Mouse (Mus musculus): ENCODE data around the gene Clip2. TPM values are rescaled to one million over a fixed set of nuclear protein-coding genes. Genes with fewer than 3 reads are reported as not detected.
A peak's percentile ranks its signal among the peaks of the same experiment; 100 is the strongest.

Clip2 gene
- polyA plus RNA-seq, 1 experiment from 2014 or later: 1.0 TPM

- H3K4me2 ChIP-seq (replicated peaks; ENCODE audit: low read depth): no peak within 1 kb of the TSS
- no peaks in the 10 kb centered on the region for H3K36me3 ChIP-seq (ENCODE audit: control insufficient read depth, insufficient read depth, low read length)
- H3K4me1 ChIP-seq (replicated peaks; ENCODE audit: control insufficient read depth, insufficient read depth): no peaks in the 10 kb centered on the region
- no peak within 1 kb of the TSS for H3K27ac ChIP-seq (replicated peaks)
- WGBS: 89% methylated on average over 7 of the region's 7 CpGs
- no peaks in the 10 kb centered on the region for H3K27me3 ChIP-seq (ENCODE audit: control insufficient read depth, insufficient read depth, low read length)
- H3K4me3 ChIP-seq (ENCODE audit: low read depth, low read length): no peak within 1 kb of the TSS
- H3K9ac ChIP-seq (ENCODE audit: low read length): no peak within 1 kb of the TSS
- TF ChIP-seq EP300 (optimal IDR thresholded peaks at IDR 0.05) (no peak), CTCF (IDR thresholded peaks at IDR 0.05; ENCODE audit: low read depth) (no peak)
- no peaks in the 10 kb centered on the region for H3K9me3 ChIP-seq (ENCODE audit: control insufficient read depth, low read length)
- no peak for ATAC-seq (ENCODE audit: low FRiP score, low TSS enrichment)
- DNase-seq (ENCODE audit: low spot score): no peak
These were observed 7.8 kb upstream of the Clip2 start, which contains the start of gene Syna for GRCm38 (mm10) chr5:134560071-134560449. Gene Syna, minus strand, starts transcription at chr5:134560171.

DNA sequence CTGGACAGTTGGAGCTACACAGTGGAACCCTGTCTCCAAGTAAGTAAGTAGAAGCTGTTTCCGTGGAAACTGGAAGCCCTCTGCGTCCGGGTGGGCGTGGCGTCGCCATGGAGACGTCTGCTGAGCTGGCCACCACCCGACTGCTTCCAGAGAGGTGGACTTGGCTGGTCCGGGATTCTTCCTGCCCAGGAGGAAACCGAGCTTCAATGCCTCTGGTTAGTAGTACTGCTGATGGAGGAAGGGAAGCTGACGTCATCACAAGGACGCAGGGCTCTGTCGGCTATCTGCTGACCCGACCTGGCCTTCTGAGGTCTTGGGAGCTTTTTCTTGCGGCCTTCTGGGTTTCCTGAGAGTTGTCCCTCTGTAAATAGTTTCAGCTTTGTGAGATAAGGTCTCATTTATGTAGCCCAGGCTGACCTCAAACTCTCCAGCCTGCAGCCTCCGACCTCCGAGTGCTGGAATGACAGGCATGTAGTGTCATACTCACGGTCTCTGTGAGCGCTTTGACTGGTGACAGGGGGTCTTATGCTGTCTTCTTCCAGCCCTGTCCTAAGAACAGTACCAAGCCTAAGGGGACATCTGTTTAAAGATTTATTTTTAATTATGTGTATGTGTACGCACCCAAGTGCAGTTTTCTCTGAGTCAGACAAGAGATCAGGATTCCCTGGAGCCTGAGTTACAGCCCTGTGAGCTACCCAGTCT is 3.4 kb upstream of the Clip2 start:
- 11% methylated on average over 20 of the region's 20 CpGs for WGBS
- Histone ChIP-seq H3K27me3 (ENCODE audit: control insufficient read depth, insufficient read depth, low read length) (no peaks in the 10 kb centered on the region), H3K9ac (ENCODE audit: low read length) (peak overlapping the region; percentile 18; the same call in 1 of the 2 replicates), H3K9me3 (ENCODE audit: control insufficient read depth, low read length) (no peaks in the 10 kb centered on the region), H3K27ac (replicated peaks) (peak overlapping the region; percentile 56), H3K4me2 (replicated peaks; ENCODE audit: low read depth) (0 out of 2 replicates have a peak overlapping the region, but pooled peaks have one; percentile 8), H3K36me3 (ENCODE audit: control insufficient read depth, insufficient read depth, low read length) (no peaks in the 10 kb centered on the region), H3K4me1 (replicated peaks; ENCODE audit: control insufficient read depth, insufficient read depth) (peaks cover 7% of the 10 kb centered on the region), H3K4me3 (ENCODE audit: low read depth, low read length) (no peak overlapping the region)
- no peak for ATAC-seq (ENCODE audit: low FRiP score, low TSS enrichment)
- TF ChIP-seq EP300 (optimal IDR thresholded peaks at IDR 0.05) (no peak), CTCF (IDR thresholded peaks at IDR 0.05; ENCODE audit: low read depth) (no peak)
- DNase-seq (ENCODE audit: low spot score): peak; percentile 71

- H3K9me3 ChIP-seq (ENCODE audit: control insufficient read depth, low read length): no peaks in the 10 kb centered on the region
- 64% methylated on average over 5 of the region's 5 CpGs for WGBS
- no peak for DNase-seq (ENCODE audit: low spot score)
- no peak overlapping the region for H3K4me3 ChIP-seq (ENCODE audit: low read depth, low read length)
- no peak overlapping the region for H3K27ac ChIP-seq (replicated peaks)
- no peaks in the 10 kb centered on the region for H3K36me3 ChIP-seq (ENCODE audit: control insufficient read depth, insufficient read depth, low read length)
- H3K4me2 ChIP-seq (replicated peaks; ENCODE audit: low read depth): no peak overlapping the region
- TF ChIP-seq CTCF (IDR thresholded peaks at IDR 0.05; ENCODE audit: low read depth) (no peak), EP300 (optimal IDR thresholded peaks at IDR 0.05) (no peak)
- peaks cover 10% of the 10 kb centered on the region for H3K4me1 ChIP-seq (replicated peaks; ENCODE audit: control insufficient read depth, insufficient read depth)
- H3K9ac ChIP-seq (ENCODE audit: low read length): no peak overlapping the region
- H3K27me3 ChIP-seq (ENCODE audit: control insufficient read depth, insufficient read depth, low read length): no peaks in the 10 kb centered on the region
- ATAC-seq (ENCODE audit: low FRiP score, low TSS enrichment): no peak
These were observed 1.8 kb upstream of the Clip2 start for GRCm38 (mm10) chr5:134553951-134554546.

DNA sequence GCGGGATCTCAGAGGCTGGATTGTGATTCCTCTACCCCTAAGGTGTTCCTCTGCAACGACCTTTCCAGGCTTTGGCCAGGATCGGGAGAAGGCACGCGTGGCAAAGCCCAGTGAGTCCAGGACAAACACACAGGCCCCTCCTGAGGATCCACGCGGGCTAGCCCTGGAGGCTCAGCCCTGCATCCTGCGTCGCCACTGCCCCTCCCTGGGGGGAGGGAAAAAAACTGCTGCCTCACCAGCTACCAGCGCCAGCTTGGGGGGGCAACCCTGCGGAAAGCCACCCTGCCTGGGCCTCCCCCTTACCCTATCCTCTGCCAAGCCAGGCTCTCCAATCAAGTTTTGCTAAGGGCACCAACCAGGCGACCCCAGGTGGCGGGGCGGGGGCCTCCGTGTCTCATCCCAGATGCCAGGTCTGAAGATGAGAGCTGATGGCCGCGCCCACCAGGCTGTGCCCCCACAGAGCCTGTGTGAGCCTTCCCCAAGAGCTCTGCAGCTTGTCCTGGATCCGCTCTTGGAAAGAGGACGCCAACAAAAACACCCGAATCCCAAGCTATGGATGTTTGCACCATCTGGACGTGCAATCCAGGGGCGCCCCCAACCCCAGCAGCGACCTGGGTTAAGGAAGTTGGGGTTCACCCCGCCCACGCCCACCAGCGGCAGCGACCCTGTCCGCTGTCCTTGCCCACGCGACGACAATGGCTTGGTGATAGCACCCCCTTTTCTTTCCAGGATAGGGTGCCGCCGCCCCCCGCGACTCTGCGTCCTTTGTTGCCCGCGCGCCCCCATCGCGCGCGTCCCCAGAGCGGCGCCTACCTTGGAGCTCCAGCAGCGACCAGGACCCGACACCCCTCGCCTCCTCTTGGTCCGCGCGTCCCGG is 763 bp downstream of the Clip2 start:
- peak overlapping the region; percentile 92 for H3K27ac ChIP-seq (replicated peaks)
- under 1% methylated on average over 43 of the region's 52 CpGs for WGBS
- peak; percentile 60 for DNase-seq (ENCODE audit: low spot score)
- peak overlapping the region; percentile 89 for H3K9ac ChIP-seq (ENCODE audit: low read length)
- peak overlapping the region; percentile 92 for H3K4me2 ChIP-seq (replicated peaks; ENCODE audit: low read depth)
- peak overlapping the region; percentile 77 for H3K4me3 ChIP-seq (ENCODE audit: low read depth, low read length)
- peaks cover 10% of the 10 kb centered on the region for H3K4me1 ChIP-seq (replicated peaks; ENCODE audit: control insufficient read depth, insufficient read depth)
- no peaks in the 10 kb centered on the region for H3K27me3 ChIP-seq (ENCODE audit: control insufficient read depth, insufficient read depth, low read length)
- no peak for ATAC-seq (ENCODE audit: low FRiP score, low TSS enrichment)
- no peaks in the 10 kb centered on the region for H3K36me3 ChIP-seq (ENCODE audit: control insufficient read depth, insufficient read depth, low read length)
- H3K9me3 ChIP-seq (ENCODE audit: control insufficient read depth, low read length): no peaks in the 10 kb centered on the region
- TF ChIP-seq CTCF (IDR thresholded peaks at IDR 0.05; ENCODE audit: low read depth): 0 out of 2 replicates have a peak, but pooled peaks have one; percentile 3
- TF ChIP-seq EP300 (optimal IDR thresholded peaks at IDR 0.05): no peak

DNA sequence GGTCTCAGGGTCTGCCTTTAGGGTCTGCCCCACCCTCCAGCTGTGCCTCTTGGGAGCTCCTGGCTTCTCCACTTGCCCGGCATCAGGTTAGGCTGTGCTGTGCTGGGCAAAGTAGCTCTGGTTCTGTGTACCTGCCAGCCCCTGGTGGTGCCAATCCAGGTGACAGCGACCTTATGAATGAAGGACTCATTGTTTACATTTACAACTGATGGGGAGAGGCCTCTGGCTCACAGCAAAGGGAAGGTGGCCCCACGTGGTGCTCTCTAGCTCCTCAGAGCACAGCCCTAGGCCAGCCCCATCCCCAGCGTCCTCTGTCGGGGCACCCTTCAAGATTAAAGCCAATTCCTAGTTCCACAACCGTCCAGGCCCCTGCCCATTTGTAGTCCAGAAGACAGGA is 1.4 kb downstream of the Clip2 start:
- peaks cover 10% of the 10 kb centered on the region for H3K4me1 ChIP-seq (replicated peaks; ENCODE audit: control insufficient read depth, insufficient read depth)
- WGBS: 5% methylated on average over 6 of the region's 6 CpGs
- ATAC-seq (ENCODE audit: low FRiP score, low TSS enrichment): peak; percentile 51

More for the DNA sequence above, 1.4 kb downstream of the Clip2 start:
- Histone ChIP-seq H3K4me3 (ENCODE audit: low read depth, low read length) (peak overlapping the region; percentile 77), H3K27me3 (ENCODE audit: control insufficient read depth, insufficient read depth, low read length) (no peaks in the 10 kb centered on the region), H3K4me2 (replicated peaks; ENCODE audit: low read depth) (peak overlapping the region; percentile 92), H3K27ac (replicated peaks) (peak overlapping the region; percentile 92), H3K9me3 (ENCODE audit: control insufficient read depth, low read length) (no peaks in the 10 kb centered on the region), H3K9ac (ENCODE audit: low read length) (peak overlapping the region; percentile 89), H3K36me3 (ENCODE audit: control insufficient read depth, insufficient read depth, low read length) (no peaks in the 10 kb centered on the region)
- peak; percentile 38 for TF ChIP-seq CTCF (IDR thresholded peaks at IDR 0.05; ENCODE audit: low read depth)
- no peak for TF ChIP-seq EP300 (optimal IDR thresholded peaks at IDR 0.05)
- DNase-seq (ENCODE audit: low spot score): peak; percentile 73

All from stomach, postnatal 0 days (tissue).